Mouse (Mus musculus): ENCODE data around the gene Orai3. TPM values are rescaled to one million over a fixed set of nuclear protein-coding genes. Genes with fewer than 3 reads are reported as not detected.

Gene Orai3
- polyA plus RNA-seq, 1 experiment from 2014 or later: 26.7 TPM

DNA sequence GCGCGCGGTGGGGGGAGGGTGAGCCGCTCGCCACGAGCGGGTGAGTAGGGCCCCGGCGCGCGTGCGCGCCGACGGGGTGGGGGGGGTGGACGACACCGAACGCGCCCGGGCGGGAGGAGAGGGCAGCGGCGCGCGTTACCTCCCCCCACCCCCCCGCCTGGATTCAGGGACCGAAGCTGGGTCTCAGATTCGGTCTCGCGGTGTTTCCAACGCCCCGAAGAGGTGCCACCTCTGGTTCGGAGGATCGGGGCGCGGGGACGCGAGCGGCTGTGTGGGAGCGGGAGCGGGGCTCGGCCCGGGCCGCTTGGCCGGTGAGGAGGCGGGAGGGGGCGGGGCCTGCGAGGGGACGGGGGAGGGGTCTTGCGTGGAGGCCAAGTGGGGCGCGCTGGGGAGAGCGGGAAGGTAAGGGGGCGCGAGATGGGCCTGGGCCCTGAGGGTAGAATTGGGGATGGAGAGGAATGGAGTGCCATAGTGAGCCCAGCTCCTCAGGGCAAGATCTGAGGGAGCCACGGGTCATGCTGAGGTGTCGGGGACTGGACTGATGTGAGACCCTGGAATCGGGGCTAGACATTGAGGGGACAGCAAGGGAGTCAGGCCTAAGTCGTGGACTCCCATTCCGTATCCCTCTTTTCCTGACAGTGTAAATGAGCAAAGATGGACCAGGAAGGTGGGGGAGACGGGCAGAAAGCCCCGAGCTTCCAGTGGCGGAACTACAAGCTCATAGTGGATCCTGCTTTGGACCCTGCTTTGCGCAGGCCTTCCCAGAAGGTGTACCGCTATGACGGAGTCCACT, 8.1 kb downstream of the Orai3 start:
- Histone ChIP-seq H3K36me3 (peaks cover 48% of the 10 kb centered on the region), H3K27me3 (no peaks in the 10 kb centered on the region), H3K4me3 (replicated peaks) (peak overlapping the region; percentile 90), H3K9me3 (replicated peaks) (no peaks in the 10 kb centered on the region), H3K9ac (peak overlapping the region; percentile 88), H3K27ac (peak overlapping the region; percentile 99), H3K4me2 (peak overlapping the region; percentile 68), H3K4me1 (peaks cover 23% of the 10 kb centered on the region)
- WGBS: 3% methylated on average over 59 of the region's 66 CpGs
- ATAC-seq (replicated peaks; ENCODE audit: low FRiP score): peak; percentile 53

DNA sequence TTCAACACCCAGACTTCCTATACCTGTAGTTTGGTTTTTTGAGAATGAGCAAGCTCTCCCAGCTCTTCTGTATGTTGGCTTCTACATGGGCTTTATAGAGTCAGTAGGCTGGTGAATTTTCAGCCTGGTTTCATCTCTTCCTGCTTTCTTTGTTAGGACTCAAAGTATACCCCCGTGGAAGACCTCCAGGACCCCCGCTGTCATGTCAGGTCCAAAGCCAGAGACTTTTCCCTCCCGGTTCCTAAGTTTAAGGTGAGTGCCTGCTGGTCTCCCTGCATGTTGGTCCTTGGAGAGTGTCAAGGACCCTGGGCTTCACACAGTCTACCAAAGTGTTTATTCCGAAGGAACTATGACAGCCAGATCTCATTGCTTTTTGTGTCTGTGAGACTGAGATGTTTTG, 8.7 kb downstream of the Orai3 start:
- WGBS: 79% methylated on average over 4 of the region's 4 CpGs
- no peak for ATAC-seq (replicated peaks; ENCODE audit: low FRiP score)
- no peak overlapping the region for H3K27ac ChIP-seq

DNA sequence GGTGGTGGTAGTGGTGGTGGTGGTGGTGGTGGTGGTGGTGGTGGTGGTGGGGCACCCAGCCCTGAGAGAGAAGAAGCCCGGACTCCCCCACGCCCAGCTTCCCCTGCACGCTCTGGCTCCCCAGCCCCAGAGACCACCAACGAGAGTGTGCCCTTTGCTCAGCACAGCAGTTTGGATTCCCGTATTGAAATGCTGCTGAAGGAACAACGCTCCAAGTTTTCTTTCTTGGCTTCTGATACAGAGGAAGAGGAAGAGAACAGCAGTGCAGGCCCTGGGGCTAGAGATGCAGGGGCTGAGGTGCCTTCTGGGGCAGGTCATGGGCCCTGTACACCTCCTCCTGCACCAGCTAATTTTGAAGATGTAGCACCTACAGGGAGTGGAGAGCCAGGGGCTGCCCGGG, 15.7 kb downstream of the Orai3 start, which contains the start of gene Gm49388:
Gene Gm49388 (plus strand): TSS at position 301 of the 400 bp plus-strand sequence.
- Histone ChIP-seq H3K4me2 (no peak within 1 kb of the TSS), H3K27me3 (no peaks in the 10 kb centered on the region), H3K4me1 (no peaks in the 10 kb centered on the region), H3K36me3 (peaks cover 98% of the 10 kb centered on the region), H3K9ac (no peak within 1 kb of the TSS), H3K27ac (no peak within 1 kb of the TSS), H3K4me3 (replicated peaks) (no peak within 1 kb of the TSS), H3K9me3 (replicated peaks) (no peaks in the 10 kb centered on the region)
- ATAC-seq (replicated peaks; ENCODE audit: low FRiP score): no peak
- 88% methylated on average over 7 of the region's 7 CpGs for WGBS

More for the DNA sequence above, 8.7 kb downstream of the Orai3 start:
- Histone ChIP-seq H3K9me3 (replicated peaks) (no peaks in the 10 kb centered on the region), H3K4me1 (peaks cover 23% of the 10 kb centered on the region), H3K4me2 (peak overlapping the region; percentile 68), H3K27me3 (no peaks in the 10 kb centered on the region), H3K9ac (peak overlapping the region; percentile 88), H3K36me3 (peaks cover 53% of the 10 kb centered on the region), H3K4me3 (replicated peaks) (peak overlapping the region; percentile 90)

DNA sequence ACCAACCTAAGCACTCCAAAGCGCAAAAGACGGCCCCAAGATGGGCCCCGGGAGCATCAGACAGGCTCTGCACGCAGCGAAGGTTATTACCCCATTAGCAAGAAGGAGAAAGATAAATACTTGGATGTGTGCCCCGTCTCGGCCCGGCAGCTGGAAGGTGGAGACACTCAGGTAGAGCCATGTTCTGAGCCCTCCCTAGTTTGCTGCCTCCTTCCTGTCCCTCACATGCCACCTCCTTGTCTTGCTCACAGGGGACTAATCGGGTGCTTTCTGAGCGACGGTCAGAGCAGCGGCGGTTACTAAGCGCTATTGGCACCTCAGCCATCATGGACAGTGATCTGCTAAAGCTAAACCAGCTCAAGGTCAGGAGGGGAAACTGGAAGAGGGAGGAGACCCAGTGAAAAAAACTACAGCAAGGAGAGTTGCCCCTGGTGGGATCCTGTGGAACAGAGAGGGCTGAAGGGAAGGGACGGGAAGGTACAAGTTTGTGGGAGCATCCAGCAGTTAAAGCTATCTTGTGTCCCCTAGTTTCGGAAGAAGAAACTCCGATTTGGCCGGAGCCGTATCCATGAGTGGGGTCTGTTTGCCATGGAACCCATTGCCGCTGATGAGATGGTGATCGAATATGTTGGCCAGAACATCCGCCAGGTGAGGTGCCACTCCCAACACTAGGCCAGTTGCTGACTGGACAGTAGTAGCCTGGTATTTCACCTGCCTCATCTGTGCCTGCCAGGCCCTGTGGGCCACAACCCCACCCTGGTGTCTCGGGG, 27.6 kb downstream of the Orai3 start:
- ATAC-seq (replicated peaks; ENCODE audit: low FRiP score): no peak
- WGBS: 91% methylated on average over 23 of the region's 23 CpGs

DNA sequence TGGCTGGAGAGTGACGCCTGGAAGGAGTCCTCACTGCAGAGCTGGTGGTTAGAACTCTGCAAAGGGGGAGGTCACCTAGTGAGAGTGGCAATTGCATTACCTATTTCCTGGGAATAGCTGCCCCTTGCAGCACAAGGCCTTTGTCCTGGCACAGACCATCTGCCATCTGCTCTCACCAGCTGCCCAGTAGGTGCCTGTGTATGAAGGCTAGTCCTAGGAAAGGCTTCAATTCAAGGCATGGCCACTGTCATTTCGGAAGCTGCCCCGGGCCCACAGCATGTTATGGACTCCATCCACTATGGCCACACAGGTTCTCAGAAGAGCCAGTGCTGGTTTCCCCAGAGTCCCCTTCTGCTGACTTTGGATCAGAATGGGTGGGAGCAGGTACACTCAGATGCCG, 29.0 kb downstream of the Orai3 start:
- H3K4me1 ChIP-seq: peaks cover 9% of the 10 kb centered on the region
- no peaks in the 10 kb centered on the region for H3K27me3 ChIP-seq
- no peak for ATAC-seq (replicated peaks; ENCODE audit: low FRiP score)
- H3K9me3 ChIP-seq (replicated peaks): no peaks in the 10 kb centered on the region
- H3K4me3 ChIP-seq (replicated peaks): no peak overlapping the region
- H3K27ac ChIP-seq: no peak overlapping the region
- peaks cover 82% of the 10 kb centered on the region for H3K36me3 ChIP-seq
- WGBS: 92% methylated on average over 4 of the region's 4 CpGs
- no peak overlapping the region for H3K9ac ChIP-seq
- H3K4me2 ChIP-seq: no peak overlapping the region

More for the DNA sequence above, 27.6 kb downstream of the Orai3 start:
- Histone ChIP-seq H3K4me1 (peaks cover 9% of the 10 kb centered on the region), H3K27ac (no peak overlapping the region), H3K4me3 (replicated peaks) (no peak overlapping the region), H3K4me2 (no peak overlapping the region), H3K36me3 (peaks cover 84% of the 10 kb centered on the region), H3K9me3 (replicated peaks) (no peaks in the 10 kb centered on the region), H3K9ac (no peak overlapping the region), H3K27me3 (no peaks in the 10 kb centered on the region)

DNA sequence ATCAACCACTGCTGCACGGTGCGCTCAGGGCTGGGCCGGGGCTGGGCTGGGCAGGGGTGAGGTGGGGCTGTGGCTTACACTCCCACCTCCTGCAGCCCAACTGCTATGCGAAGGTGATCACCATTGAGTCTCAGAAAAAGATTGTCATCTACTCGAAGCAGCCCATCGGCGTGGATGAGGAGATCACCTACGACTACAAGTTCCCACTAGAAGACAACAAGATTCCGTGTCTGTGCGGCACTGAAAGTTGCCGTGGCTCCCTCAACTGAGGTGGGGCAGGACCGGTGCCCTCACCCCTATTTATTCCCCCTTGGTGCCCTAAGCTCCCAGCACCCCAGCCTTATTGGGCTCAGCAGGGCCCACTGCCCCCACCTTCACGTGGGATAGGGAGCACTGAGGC, 29.6 kb downstream of the Orai3 start:
- Histone ChIP-seq H3K4me2 (no peak overlapping the region), H3K27ac (peak overlapping the region; percentile 1; the same call in 1 of the 2 replicates), H3K36me3 (peaks cover 82% of the 10 kb centered on the region), H3K4me1 (peaks cover 9% of the 10 kb centered on the region), H3K4me3 (replicated peaks) (no peak overlapping the region), H3K9ac (no peak overlapping the region), H3K27me3 (no peaks in the 10 kb centered on the region), H3K9me3 (replicated peaks) (no peaks in the 10 kb centered on the region)
- WGBS: 87% methylated on average over 13 of the region's 13 CpGs
- ATAC-seq (replicated peaks; ENCODE audit: low FRiP score): no peak

DNA sequence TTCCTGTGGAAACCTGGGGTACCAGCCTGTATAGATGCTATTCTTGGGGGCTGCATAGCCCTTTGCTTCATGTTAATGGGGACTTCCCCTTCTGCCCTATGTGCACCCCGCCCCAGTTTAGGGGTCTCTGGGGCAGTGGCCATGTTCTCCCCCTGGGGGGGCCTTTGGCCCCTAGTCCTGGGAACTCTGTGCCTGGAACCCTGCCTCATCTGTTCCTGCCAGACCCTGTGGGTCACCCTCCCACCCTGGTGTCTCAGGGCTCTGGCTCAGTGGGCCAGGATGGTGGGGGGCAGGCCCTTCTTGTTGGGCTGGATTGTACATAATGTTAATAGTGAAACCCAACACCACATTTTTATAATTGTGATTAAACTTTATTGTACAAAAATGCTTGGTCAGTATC, 30.1 kb downstream of the Orai3 start:
- no peaks in the 10 kb centered on the region for H3K27me3 ChIP-seq
- 87% methylated on average over 1 of the region's 1 CpGs for WGBS
- H3K4me1 ChIP-seq: peaks cover 9% of the 10 kb centered on the region
- ATAC-seq (replicated peaks; ENCODE audit: low FRiP score): no peak
- no peak overlapping the region for H3K4me2 ChIP-seq
- H3K27ac ChIP-seq: peak overlapping the region; percentile 1; the same call in 1 of the 2 replicates
- no peak overlapping the region for H3K4me3 ChIP-seq (replicated peaks)
- H3K9me3 ChIP-seq (replicated peaks): no peaks in the 10 kb centered on the region
- peaks cover 79% of the 10 kb centered on the region for H3K36me3 ChIP-seq
- H3K9ac ChIP-seq: no peak overlapping the region

DNA sequence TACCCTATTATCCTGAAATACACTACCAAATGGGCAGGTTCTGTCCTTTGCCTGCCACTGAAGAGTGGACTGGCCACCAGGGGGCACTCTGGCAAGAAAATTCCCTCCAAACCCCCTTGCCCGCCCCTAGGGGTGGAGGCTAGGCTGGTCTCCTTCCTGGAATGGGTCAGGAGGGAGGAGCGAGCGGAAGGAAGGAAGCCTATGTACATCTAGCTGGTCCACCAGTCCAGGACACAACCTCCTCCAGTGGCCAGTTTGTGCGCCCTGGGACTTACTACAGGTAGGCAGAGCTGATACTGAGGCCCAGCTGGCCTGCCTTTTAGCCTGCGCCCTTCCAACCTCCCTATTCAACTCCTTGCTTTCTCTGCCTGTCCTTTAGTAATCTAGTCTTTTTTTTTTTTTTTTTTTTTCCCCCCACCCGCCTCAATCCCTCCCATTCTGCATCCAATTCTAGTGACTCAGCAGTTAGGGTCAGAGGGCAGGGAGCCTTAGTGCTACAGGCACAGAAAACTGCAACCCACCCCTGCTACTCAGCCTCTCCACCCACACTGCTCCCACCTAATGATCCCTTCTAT, 30.9 kb downstream of the Orai3 start, which contains the start of gene Hsd3b7:
Gene Hsd3b7 (plus strand): TSS at position 170 of the 575 bp plus-strand sequence.
- H3K36me3 ChIP-seq: peaks cover 74% of the 10 kb centered on the region
- no peak within 1 kb of the TSS for H3K9ac ChIP-seq
- peak within 1 kb of the TSS; percentile 33 for H3K4me3 ChIP-seq (replicated peaks)
- H3K9me3 ChIP-seq (replicated peaks): no peaks in the 10 kb centered on the region
- H3K4me2 ChIP-seq: peak within 1 kb of the TSS; percentile 49
- no peaks in the 10 kb centered on the region for H3K27me3 ChIP-seq
- ATAC-seq (replicated peaks; ENCODE audit: low FRiP score): peak; percentile 92
- peak within 1 kb of the TSS; percentile 61 for H3K27ac ChIP-seq
- 23% methylated on average over 6 of the region's 6 CpGs for WGBS
- peaks cover 9% of the 10 kb centered on the region for H3K4me1 ChIP-seq

DNA sequence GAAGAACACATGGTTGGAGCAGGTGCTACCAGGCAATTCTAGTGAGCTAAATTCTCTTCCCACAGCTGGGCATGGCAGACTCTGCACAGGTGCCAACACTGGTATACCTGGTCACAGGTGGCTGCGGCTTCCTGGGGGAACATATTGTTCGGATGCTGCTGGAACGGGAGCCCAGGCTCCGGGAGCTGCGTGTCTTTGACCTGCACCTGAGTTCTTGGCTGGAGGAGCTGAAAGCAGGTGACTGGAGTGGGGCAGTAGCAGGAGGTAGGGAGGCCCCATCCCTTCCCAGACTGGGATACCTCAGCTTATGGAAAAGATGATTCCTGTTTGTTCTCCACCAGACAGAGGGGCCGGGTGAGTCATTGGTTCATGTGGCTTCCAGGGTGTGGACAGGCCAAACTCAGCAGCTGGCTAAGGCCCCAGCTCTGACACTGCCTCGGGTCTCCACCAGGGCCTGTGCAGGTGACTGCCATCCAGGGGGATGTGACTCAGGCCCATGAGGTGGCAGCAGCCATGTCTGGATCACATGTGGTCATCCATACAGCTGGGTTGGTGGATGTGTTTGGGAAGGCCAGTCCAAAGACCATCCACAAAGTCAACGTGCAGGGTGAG, 31.5 kb downstream of the Orai3 start:
- Histone ChIP-seq H3K9ac (no peak overlapping the region), H3K4me2 (peak overlapping the region; percentile 49), H3K27me3 (no peaks in the 10 kb centered on the region), H3K36me3 (peaks cover 68% of the 10 kb centered on the region), H3K4me1 (peaks cover 9% of the 10 kb centered on the region), H3K9me3 (replicated peaks) (no peaks in the 10 kb centered on the region), H3K4me3 (replicated peaks) (peak overlapping the region; percentile 33), H3K27ac (peak overlapping the region; percentile 61)
- 91% methylated on average over 8 of the region's 8 CpGs for WGBS
- 0 out of 2 replicates have a peak, but pooled peaks have one; percentile 7 for ATAC-seq (replicated peaks; ENCODE audit: low FRiP score)

DNA sequence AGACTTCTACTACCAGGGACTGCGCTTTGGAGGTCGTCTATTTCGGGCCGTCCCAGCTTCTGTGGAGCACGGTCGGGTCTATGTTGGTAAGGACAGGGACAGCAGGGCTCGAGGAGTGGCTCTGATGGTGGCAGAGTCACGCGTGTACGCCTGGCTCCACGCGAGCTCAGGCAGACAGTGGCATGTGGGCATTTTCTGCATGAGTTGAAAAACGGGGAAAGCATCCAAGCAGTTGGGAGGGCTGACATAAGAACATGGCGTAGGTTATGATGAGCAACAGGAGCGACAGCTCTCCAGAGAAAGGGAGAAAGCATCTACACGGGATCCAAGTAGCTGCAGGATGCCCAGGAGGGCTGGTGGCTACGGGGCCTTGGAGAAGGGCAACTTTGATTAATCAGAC, 32.7 kb downstream of the Orai3 start:
- Histone ChIP-seq H3K4me2 (no peak overlapping the region), H3K27ac (no peak overlapping the region), H3K27me3 (no peaks in the 10 kb centered on the region), H3K4me1 (peaks cover 9% of the 10 kb centered on the region), H3K9ac (no peak overlapping the region), H3K9me3 (replicated peaks) (no peaks in the 10 kb centered on the region), H3K36me3 (peaks cover 56% of the 10 kb centered on the region), H3K4me3 (replicated peaks) (no peak overlapping the region)
- WGBS: 91% methylated on average over 17 of the region's 17 CpGs
- no peak for ATAC-seq (replicated peaks; ENCODE audit: low FRiP score)

DNA sequence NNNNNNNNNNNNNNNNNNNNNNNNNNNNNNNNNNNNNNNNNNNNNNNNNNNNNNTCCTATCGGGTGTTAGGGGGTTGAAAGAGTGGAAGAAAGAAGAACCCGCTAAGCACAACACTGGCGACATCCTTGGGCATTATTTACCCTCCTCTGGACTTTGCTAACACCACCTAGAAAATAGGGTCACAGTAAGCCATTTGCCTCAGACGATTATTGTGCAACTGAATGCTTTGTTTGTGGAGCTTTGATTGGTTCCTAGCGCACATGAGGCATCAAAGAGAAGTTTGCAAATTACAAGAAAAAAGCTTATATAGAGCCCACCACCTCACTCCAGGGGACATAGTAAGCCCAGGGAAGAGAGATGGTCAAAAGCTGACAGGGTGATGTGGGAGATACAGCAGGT, 39.2 kb downstream of the Orai3 start:
- H3K36me3 ChIP-seq: peaks cover 22% of the 10 kb centered on the region
- no peak overlapping the region for H3K9ac ChIP-seq
- whole genome bisulfite sequencing: 63% methylated on average over 5 of the region's 5 CpGs
- H3K9me3 ChIP-seq (replicated peaks): no peaks in the 10 kb centered on the region
- 0 out of 2 replicates have a peak, but pooled peaks cover under 1% of the 10 kb centered on the region for H3K4me1 ChIP-seq
- no peaks in the 10 kb centered on the region for H3K27me3 ChIP-seq
- no peak overlapping the region for H3K27ac ChIP-seq
- H3K4me2 ChIP-seq: no peak overlapping the region
- no peak overlapping the region for H3K4me3 ChIP-seq (replicated peaks)
- ATAC-seq (replicated peaks; ENCODE audit: low FRiP score): no peak
